In genomic region chr11:119123522-119124319, GRCm38 (mm10) we compare ENCODE assay signal across 16 mouse cellular contexts. TPM values are rescaled to one million over a fixed set of nuclear protein-coding genes. Genes with fewer than 3 reads are reported as not detected.
DNase-seq lines count a peak whose midpoint lies in the region; ATAC-seq and TF ChIP-seq lines count a peak whose summit lies in the region.
"Had no signal": no experiment of that assay in that cellular context is flagged by ENCODE, and none has a peak within 500 bp of the region (broad histone marks: within the 10 kb centered on the region; RNA-seq: fewer than 3 reads in every experiment).

No protein-coding gene starts in this region.

- H3K4me2 ChIP-seq in lung, embryonic 14.5 days, result no peak overlapping the region
- no peak overlapping the region for H3K4me2 ChIP-seq in stomach, embryonic 14.5 days (replicated peaks; ENCODE audit: low read depth, low read length)
- H3K4me2 ChIP-seq: embryonic facial prominence, embryonic 12.5 days; heart, embryonic 11.5 days; lung, embryonic 15.5 days; neural tube, embryonic 12.5 days had no signal

- no peak for TF ChIP-seq CTCF in lung, embryonic 14.5 days (IDR thresholded peaks at IDR 0.05; ENCODE audit: low read depth)

- DNase-seq in adrenal gland, postnatal 36 days, result peak; percentile 39 to 51
- no peak for DNase-seq in adrenal gland, postnatal 10 days
- no peak for DNase-seq in lung, embryonic 14.5 days
- no peak for DNase-seq in lung, postnatal 4 days
- DNase-seq in c-Kit-positive CD71-positive TER-119-negative erythroid progenitor cells, embryonic 14.5 days (ENCODE audit: low read depth), result peak; percentile 17
- DNase-seq in urinary bladder, postnatal 10 days (ENCODE audit: low spot score), result no peak
- DNase-seq: kidney, postnatal 14 days; left cerebral cortex, postnatal 4 days had no signal

- no peak overlapping the region for H3K9ac ChIP-seq in lung, embryonic 14.5 days
- H3K9ac ChIP-seq in stomach, embryonic 14.5 days (replicated peaks; ENCODE audit: low read depth, low read length), result no peak overlapping the region
- H3K9ac ChIP-seq: embryonic facial prominence, embryonic 12.5 days; lung, embryonic 15.5 days; neural tube, embryonic 12.5 days had no signal

- H3K4me1 ChIP-seq in lung, embryonic 14.5 days (ENCODE audit: insufficient read depth), result peaks cover 23% of the 10 kb centered on the region
- H3K4me1 ChIP-seq in stomach, embryonic 14.5 days (ENCODE audit: control insufficient read depth, insufficient read depth, low read length), result peaks cover 26% of the 10 kb centered on the region

- H3K9me3 ChIP-seq in lung, embryonic 14.5 days (ENCODE audit: low read depth, low read length), result no peaks in the 10 kb centered on the region
- no peaks in the 10 kb centered on the region for H3K9me3 ChIP-seq in stomach, embryonic 14.5 days (ENCODE audit: control insufficient read depth, low read depth, low read length)
- H3K9me3 ChIP-seq: embryonic facial prominence, embryonic 12.5 days; lung, embryonic 15.5 days; neural tube, embryonic 12.5 days had no signal

- no peaks in the 10 kb centered on the region for H3K27me3 ChIP-seq in lung, embryonic 14.5 days (ENCODE audit: insufficient read depth, low read length)
- H3K27me3 ChIP-seq in stomach, embryonic 14.5 days (ENCODE audit: control insufficient read depth, insufficient read depth, low read length), result no peaks in the 10 kb centered on the region

- no peak overlapping the region for H3K4me3 ChIP-seq in lung, embryonic 14.5 days (ENCODE audit: low read depth, low read length)
- no peak overlapping the region for H3K4me3 ChIP-seq in stomach, embryonic 14.5 days (ENCODE audit: low read depth, low read length)
- H3K4me3 ChIP-seq: embryonic facial prominence, embryonic 12.5 days; lung, embryonic 15.5 days; neural tube, embryonic 12.5 days had no signal

- 65% methylated on average over 5 of the region's 5 CpGs for WGBS in lung, embryonic 14.5 days
- 70% methylated on average over 5 of the region's 5 CpGs for WGBS in stomach, embryonic 14.5 days

- H3K27ac ChIP-seq in lung, embryonic 14.5 days (ENCODE audit: low read depth), result no peak overlapping the region
- no peak overlapping the region for H3K27ac ChIP-seq in stomach, embryonic 14.5 days (ENCODE audit: low read length)
- H3K27ac ChIP-seq: embryonic facial prominence, embryonic 12.5 days; lung, embryonic 15.5 days; neural tube, embryonic 12.5 days had no signal

- no peaks in the 10 kb centered on the region for H3K36me3 ChIP-seq in lung, embryonic 14.5 days (ENCODE audit: insufficient read depth)
- H3K36me3 ChIP-seq in stomach, embryonic 14.5 days (ENCODE audit: control insufficient read depth, insufficient read depth, low read length), result no peaks in the 10 kb centered on the region
- H3K36me3 ChIP-seq: embryonic facial prominence, embryonic 12.5 days; G1E; lung, embryonic 15.5 days; neural tube, embryonic 12.5 days had no signal

- ATAC-seq in lung, embryonic 14.5 days (ENCODE audit: insufficient read depth), result 0 out of 2 replicates have a peak, but pooled peaks have one; percentile 49
- peak; percentile 35; the same call in 1 of the 2 replicates for ATAC-seq in stomach, embryonic 14.5 days (ENCODE audit: insufficient number of reproducible peaks, insufficient read depth, low FRiP score, low read depth)
- ATAC-seq in frontal cortex, adult (ENCODE audit: low TSS enrichment), result no peak
- ATAC-seq: midbrain, embryonic 16.5 days had no signal

RNA-seq across cellular contexts. Expression of gene Cbx4, which starts 37.7 kb away (rescaled TPM):
- total RNA-seq in adrenal gland, postnatal 36 days (2021), result 100 to 1,000 TPM; 200 to 332 TPM
- total RNA-seq in adrenal gland, postnatal 10 days (2021), result 100 to 1,000 TPM in 1 of 2 experiments, 10 to 100 TPM in 1; 52.0 to 133 TPM
- 13.1 and 13.8 TPM in 2 replicates for polyA plus RNA-seq in lung, embryonic 14.5 days (2014; fragmentation: Nextera tagmentation; extraction: Ambion mirVana)
- polyA plus RNA-seq in stomach, embryonic 14.5 days (2014; fragmentation: Nextera tagmentation; extraction: Ambion mirVana), result 7.0 and 8.2 TPM in 2 replicates
- total RNA-seq: G1E had no signal

Comparison
In these comparisons a context has a peak if more than half of its experiments do, and no peak if none do; other contexts are left out.
1. DNase-seq: peak in adrenal gland, postnatal 36 days (2 of 2) and c-Kit-positive CD71-positive TER-119-negative erythroid progenitor cells, embryonic 14.5 days (single experiment); none in adrenal gland, postnatal 10 days (single experiment), lung, embryonic 14.5 days (single experiment), lung, postnatal 4 days (0 of 2) and urinary bladder, postnatal 10 days (single experiment).